8 mouse cellular contexts compared by ENCODE assay signal in genomic region chr8:95242826-95243571, GRCm38 (mm10). TPM values are rescaled to one million over a fixed set of nuclear protein-coding genes. Genes with fewer than 3 reads are reported as not detected.
DNase-seq lines count a peak whose midpoint lies in the region; ATAC-seq and TF ChIP-seq lines count a peak whose summit lies in the region.

No protein-coding gene starts in this region.

- H3K9ac ChIP-seq in limb, embryonic 13.5 days = 0 out of 2 replicates have a peak overlapping the region, but pooled peaks have one; percentile 19
- peak overlapping the region; percentile 34; the same call in 1 of the 2 replicates for H3K9ac ChIP-seq in midbrain, postnatal 0 days (replicated peaks; ENCODE audit: low read length, poor library complexity, severe bottlenecking)
- H3K9ac ChIP-seq in heart, adult 2 months (ENCODE audit: low read depth, low read length) = no peak overlapping the region

- H3K4me1 ChIP-seq in limb, embryonic 13.5 days = peaks cover 13% of the 10 kb centered on the region
- H3K4me1 ChIP-seq in limb, embryonic 10.5 days = peaks cover 4% of the 10 kb centered on the region
- H3K4me1 ChIP-seq in midbrain, postnatal 0 days (ENCODE audit: insufficient read depth, low read length) = peaks cover 7% of the 10 kb centered on the region; the same call in 1 of the 2 replicates
- peaks cover 3% of the 10 kb centered on the region for H3K4me1 ChIP-seq in heart, adult 2 months (ENCODE audit: control insufficient read depth, insufficient read depth, low read length)

- TF ChIP-seq CTCF in midbrain, postnatal 0 days (IDR thresholded peaks at IDR 0.05) = no peak
- TF ChIP-seq CTCF in heart, adult 2 months (IDR thresholded peaks at IDR 0.05) = no peak

- no peak overlapping the region for H3K4me3 ChIP-seq in limb, embryonic 13.5 days
- no peak overlapping the region for H3K4me3 ChIP-seq in limb, embryonic 10.5 days
- H3K4me3 ChIP-seq in midbrain, postnatal 0 days (ENCODE audit: low read depth, low read length) = no peak overlapping the region
- H3K4me3 ChIP-seq in heart, adult 2 months = no peak overlapping the region; the same call in 1 of the 2 replicates

- no peaks in the 10 kb centered on the region for H3K27me3 ChIP-seq in limb, embryonic 13.5 days
- no peaks in the 10 kb centered on the region for H3K27me3 ChIP-seq in limb, embryonic 10.5 days (ENCODE audit: low read depth, poor library complexity, severe bottlenecking)
- H3K27me3 ChIP-seq in midbrain, postnatal 0 days (ENCODE audit: insufficient read depth, low read length) = no peaks in the 10 kb centered on the region
- no peaks in the 10 kb centered on the region for H3K27me3 ChIP-seq in heart, adult 2 months (ENCODE audit: control insufficient read depth, insufficient read depth, low read length)

- TF ChIP-seq EP300 in heart, adult 2 months (IDR thresholded peaks at IDR 0.05; ENCODE audit: insufficient read depth, low read depth, low read length) = no peak

- no peak overlapping the region for H3K4me2 ChIP-seq in limb, embryonic 13.5 days (replicated peaks)
- H3K4me2 ChIP-seq in midbrain, postnatal 0 days (ENCODE audit: low read depth, low read length, poor library complexity, severe bottlenecking) = 0 out of 2 replicates have a peak overlapping the region, but pooled peaks have one; percentile 2

- TF ChIP-seq POLR2A in heart, adult 2 months (IDR thresholded peaks at IDR 0.05; ENCODE audit: insufficient read depth, low read depth, low read length) = no peak

- H3K27ac ChIP-seq in limb, embryonic 13.5 days = no peak overlapping the region
- H3K27ac ChIP-seq in limb, embryonic 10.5 days = no peak overlapping the region
- peak overlapping the region; percentile 85 for H3K27ac ChIP-seq in midbrain, postnatal 0 days (ENCODE audit: low read depth, low read length)
- no peak overlapping the region; the same call in 1 of the 2 replicates for H3K27ac ChIP-seq in heart, adult 2 months

- 43% methylated on average over 12 of the region's 12 CpGs for WGBS in limb, embryonic 13.5 days
- 55% methylated on average over 12 of the region's 12 CpGs for WGBS in limb, embryonic 10.5 days
- WGBS in midbrain, postnatal 0 days = 10% methylated on average over 12 of the region's 12 CpGs
- WGBS in heart, adult 2 months = 44% methylated on average over 12 of the region's 12 CpGs

- H3K36me3 ChIP-seq in limb, embryonic 13.5 days = no peaks in the 10 kb centered on the region
- H3K36me3 ChIP-seq in limb, embryonic 10.5 days = no peaks in the 10 kb centered on the region
- H3K36me3 ChIP-seq in midbrain, postnatal 0 days (ENCODE audit: insufficient read depth, low read length) = no peaks in the 10 kb centered on the region
- H3K36me3 ChIP-seq in heart, adult 2 months (ENCODE audit: control insufficient read depth, insufficient read depth, low read length) = 0 out of 2 replicates have a peak, but pooled peaks cover 2% of the 10 kb centered on the region

- H3K9me3 ChIP-seq in limb, embryonic 13.5 days = no peaks in the 10 kb centered on the region
- no peaks in the 10 kb centered on the region for H3K9me3 ChIP-seq in limb, embryonic 10.5 days (replicated peaks)
- no peaks in the 10 kb centered on the region for H3K9me3 ChIP-seq in midbrain, postnatal 0 days (ENCODE audit: low read length)

- no peak for ATAC-seq in limb, embryonic 13.5 days (ENCODE audit: low FRiP score, low read depth)
- peak; percentile 72 for ATAC-seq in midbrain, postnatal 0 days (ENCODE audit: low FRiP score)
- no peak for ATAC-seq in inflammation-experienced regulatory T-cells, adult 6 months

- intact Hi-C loops in heart, adult 2 months (cut with DNase I) = no loop called here

- no peak for DNase-seq in limb, embryonic 10.5 days (ENCODE audit: low spot score)
- DNase-seq in frontal cortex, postnatal 14 days (ENCODE audit: low spot score in 2 of 2) = peak; percentile 12 to 28
- DNase-seq in layer of hippocampus, adult 11-12 months (ENCODE audit: low spot score) = peak; percentile 69
- DNase-seq in midbrain, postnatal 0 days (ENCODE audit: low spot score) = peak; percentile 92
- DNase-seq in testis, postnatal 14 days (ENCODE audit: low spot score) = no peak
- DNase-seq in heart, adult 2 months = no peak

- no peaks in the 10 kb centered on the region for H3K79me2 ChIP-seq in heart, adult 2 months (replicated peaks; ENCODE audit: control insufficient read depth, insufficient read depth, low read length)

RNA-seq across cellular contexts. Expression of gene Kifc3, which starts 40.4 kb away (rescaled TPM):
- polyA plus RNA-seq in limb, embryonic 13.5 days (2015; fragmentation: Nextera tagmentation; extraction: Ambion mirVana) = 15.5 and 16.8 TPM in 2 replicates
- polyA plus RNA-seq in limb, embryonic 10.5 days (2016; fragmentation: Nextera tagmentation; extraction: Ambion mirVana) = 10.8 and 13.2 TPM in 2 replicates
- 57.0 and 60.6 TPM in 2 replicates for total RNA-seq in midbrain, postnatal 0 days (2014; rRNA removed)
- polyA plus RNA-seq in midbrain, postnatal 0 days (2015; fragmentation: Nextera tagmentation; extraction: Ambion mirVana) = 37.3 and 38.9 TPM in 2 replicates
- polyA plus RNA-seq in inflammation-experienced regulatory T-cells, adult 6 months (2017; shearing (Covaris generic)) = 1 to 10 TPM in 1 of 3 experiments, under 1 TPM in 1, not detected in 1; 0.40 to 1.1 TPM
- total RNA-seq in heart, adult 2 months (2021) = 10 to 100 TPM; 76.2 to 93.4 TPM
- polyA plus RNA-seq in heart, adult 2 months (2012; rRNA removed) = 58.7 and 64.9 TPM in 2 replicates

Comparison
In these comparisons a context has a peak if more than half of its experiments do, and no peak if none do; other contexts are left out.
1. DNase-seq: peak in frontal cortex, postnatal 14 days (2 of 2), layer of hippocampus, adult 11-12 months (single experiment) and midbrain, postnatal 0 days (single experiment); none in limb, embryonic 10.5 days (single experiment), testis, postnatal 14 days (single experiment) and heart, adult 2 months (0 of 2).